Mouse (Mus musculus): ENCODE results near the gene Ntn5. TPM values are rescaled to one million over a fixed set of nuclear protein-coding genes. Genes with fewer than 3 reads are reported as not detected.

Ntn5 gene
- polyA plus RNA-seq, 1 experiment, result not detected

- Histone ChIP-seq H3K4me1 (ENCODE audit: control insufficient read depth, insufficient read depth, low read length) (peaks cover 35% of the 10 kb centered on the region), H3K27ac (ENCODE audit: insufficient read depth, low read depth, low read length) (peak overlapping the region; percentile 23), H3K4me3 (ENCODE audit: insufficient read depth, low read length) (no peak overlapping the region)
- TF ChIP-seq CTCF (IDR thresholded peaks at IDR 0.05; ENCODE audit: low read depth, low read length) (no peak), POLR2A (IDR thresholded peaks at IDR 0.05; ENCODE audit: borderline replicate concordance, low read depth, low read length) (no peak)
Observed at GRCm38 (mm10) chr7:45679966-45680621, 3.7 kb upstream of the Ntn5 start.

- Histone ChIP-seq H3K4me3 (ENCODE audit: insufficient read depth, low read length) (no peak overlapping the region), H3K4me1 (ENCODE audit: control insufficient read depth, insufficient read depth, low read length) (peaks cover 35% of the 10 kb centered on the region), H3K27ac (ENCODE audit: insufficient read depth, low read depth, low read length) (no peak overlapping the region)
- no peak for TF ChIP-seq POLR2A (IDR thresholded peaks at IDR 0.05; ENCODE audit: borderline replicate concordance, low read depth, low read length)
- no peak for TF ChIP-seq CTCF (IDR thresholded peaks at IDR 0.05; ENCODE audit: low read depth, low read length)
Observed at GRCm38 (mm10) chr7:45681046-45681736, 2.6 kb upstream of the Ntn5 start.

GRCm38 (mm10) chr7:45682144-45683126 is 1.4 kb upstream of the Ntn5 start:
- TF ChIP-seq CTCF (IDR thresholded peaks at IDR 0.05; ENCODE audit: low read depth, low read length) (peak; percentile 92), POLR2A (IDR thresholded peaks at IDR 0.05; ENCODE audit: borderline replicate concordance, low read depth, low read length) (no peak)
- H3K27ac ChIP-seq (ENCODE audit: insufficient read depth, low read depth, low read length), result no peak overlapping the region
- H3K4me3 ChIP-seq (ENCODE audit: insufficient read depth, low read length), result no peak overlapping the region
- peaks cover 35% of the 10 kb centered on the region for H3K4me1 ChIP-seq (ENCODE audit: control insufficient read depth, insufficient read depth, low read length)

DNA sequence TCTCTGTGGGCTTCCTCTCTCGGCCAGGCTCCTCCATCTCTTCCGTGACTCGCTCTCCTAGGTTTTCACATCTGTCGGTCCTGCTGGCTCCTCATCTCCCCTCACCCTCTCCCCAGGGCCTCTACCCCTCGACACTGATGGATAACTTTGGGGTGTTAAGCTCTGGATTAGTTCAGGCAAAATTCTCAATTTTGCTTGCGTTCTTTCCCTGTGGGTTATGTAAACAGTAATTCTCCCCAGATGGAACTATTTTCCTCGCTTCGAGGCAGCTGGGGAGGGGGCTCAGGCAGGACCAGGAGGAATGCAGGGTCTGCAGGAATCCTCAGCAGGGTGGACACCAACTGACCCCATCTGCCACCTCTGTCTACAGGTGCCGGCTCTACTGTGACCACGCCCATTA is 2.0 kb downstream of the Ntn5 start:
- TF ChIP-seq POLR2A (IDR thresholded peaks at IDR 0.05; ENCODE audit: borderline replicate concordance, low read depth, low read length) (no peak), CTCF (IDR thresholded peaks at IDR 0.05; ENCODE audit: low read depth, low read length) (no peak)
- Histone ChIP-seq H3K4me1 (ENCODE audit: control insufficient read depth, insufficient read depth, low read length) (peaks cover 19% of the 10 kb centered on the region), H3K27ac (ENCODE audit: insufficient read depth, low read depth, low read length) (no peak overlapping the region), H3K4me3 (ENCODE audit: insufficient read depth, low read length) (no peak overlapping the region)

DNA sequence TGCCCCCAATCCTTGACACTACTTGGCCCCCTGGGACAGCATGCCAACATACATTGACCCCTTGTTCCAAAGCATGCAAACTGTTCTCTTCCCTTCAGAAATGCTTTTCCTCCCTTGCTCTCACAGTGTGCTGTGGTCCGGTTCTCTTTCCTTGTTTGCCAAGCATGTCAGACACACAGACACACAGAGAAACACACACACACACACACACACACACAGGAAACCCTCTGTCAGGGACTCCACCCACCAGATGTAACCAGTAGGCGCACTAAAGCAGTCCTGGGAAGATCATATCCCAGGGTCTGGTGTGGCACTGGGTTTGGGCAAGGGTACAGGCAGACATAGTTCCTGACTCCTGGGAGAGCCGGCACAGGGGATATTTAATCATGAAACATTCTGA is 3.0 kb downstream of the Ntn5 start:
- peaks cover 10% of the 10 kb centered on the region for H3K4me1 ChIP-seq (ENCODE audit: control insufficient read depth, insufficient read depth, low read length)
- H3K4me3 ChIP-seq (ENCODE audit: insufficient read depth, low read length), result no peak overlapping the region
- no peak overlapping the region for H3K27ac ChIP-seq (ENCODE audit: insufficient read depth, low read depth, low read length)
- TF ChIP-seq POLR2A (IDR thresholded peaks at IDR 0.05; ENCODE audit: borderline replicate concordance, low read depth, low read length) (no peak), CTCF (IDR thresholded peaks at IDR 0.05; ENCODE audit: low read depth, low read length) (no peak)

DNA sequence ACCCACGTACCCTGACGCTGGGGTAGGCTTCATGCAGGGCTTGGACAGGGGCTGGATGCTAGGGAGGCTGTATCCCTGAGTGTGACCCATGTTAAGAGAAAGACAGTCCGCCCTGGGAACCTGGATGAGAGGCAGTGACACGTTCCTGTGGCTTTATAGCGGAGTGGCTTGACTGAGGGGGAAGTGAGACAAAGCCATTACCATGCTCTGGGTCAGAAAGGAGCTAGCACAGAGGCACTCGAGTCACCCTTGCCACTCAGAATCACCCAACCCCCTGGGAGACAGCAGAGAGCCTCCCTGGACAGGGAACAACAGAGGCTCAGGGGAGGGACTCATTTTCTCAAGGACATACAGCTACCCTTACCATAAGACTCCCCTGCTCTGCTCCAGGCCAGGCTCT is 5.3 kb downstream of the Ntn5 start:
- no peak overlapping the region for H3K4me3 ChIP-seq (ENCODE audit: insufficient read depth, low read length)
- TF ChIP-seq CTCF (IDR thresholded peaks at IDR 0.05; ENCODE audit: low read depth, low read length), result no peak
- no peak for TF ChIP-seq POLR2A (IDR thresholded peaks at IDR 0.05; ENCODE audit: borderline replicate concordance, low read depth, low read length)
- peaks cover 3% of the 10 kb centered on the region; the same call in 1 of the 2 replicates for H3K4me1 ChIP-seq (ENCODE audit: control insufficient read depth, insufficient read depth, low read length)
- no peak overlapping the region for H3K27ac ChIP-seq (ENCODE audit: insufficient read depth, low read depth, low read length)

DNA sequence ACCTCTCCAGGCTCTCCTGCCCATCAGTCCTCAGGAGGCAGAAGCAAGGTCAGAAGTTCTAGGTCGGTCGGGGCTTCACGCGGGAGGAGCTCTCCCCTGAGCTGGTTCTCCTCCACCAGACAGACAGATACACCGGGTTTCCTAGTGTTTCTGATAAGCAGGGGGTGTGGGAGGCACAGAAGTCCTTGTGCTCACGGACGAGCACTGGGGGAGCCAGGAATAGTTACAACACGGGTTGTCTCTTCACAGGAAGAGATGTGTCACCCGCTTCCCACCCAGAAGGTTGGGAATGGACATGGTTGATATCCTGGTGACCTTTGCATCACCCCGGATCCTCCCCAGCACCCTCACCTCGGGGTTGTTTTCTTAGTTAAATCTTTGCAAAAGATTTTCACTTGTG is 6.0 kb downstream of the Ntn5 start:
- TF ChIP-seq POLR2A (IDR thresholded peaks at IDR 0.05; ENCODE audit: borderline replicate concordance, low read depth, low read length) (no peak), CTCF (IDR thresholded peaks at IDR 0.05; ENCODE audit: low read depth, low read length) (no peak)
- H3K4me1 ChIP-seq (ENCODE audit: control insufficient read depth, insufficient read depth, low read length), result peaks cover 3% of the 10 kb centered on the region; the same call in 1 of the 2 replicates
- H3K4me3 ChIP-seq (ENCODE audit: insufficient read depth, low read length), result no peak overlapping the region
- no peak overlapping the region for H3K27ac ChIP-seq (ENCODE audit: insufficient read depth, low read depth, low read length)

GRCm38 (mm10) chr7:45692364-45692763 is 8.5 kb downstream of the Ntn5 start:
- Histone ChIP-seq H3K27ac (ENCODE audit: insufficient read depth, low read depth, low read length) (no peak overlapping the region), H3K4me3 (ENCODE audit: insufficient read depth, low read length) (no peak overlapping the region), H3K4me1 (ENCODE audit: control insufficient read depth, insufficient read depth, low read length) (peaks cover 3% of the 10 kb centered on the region; the same call in 1 of the 2 replicates)
- TF ChIP-seq POLR2A (IDR thresholded peaks at IDR 0.05; ENCODE audit: borderline replicate concordance, low read depth, low read length) (no peak), CTCF (IDR thresholded peaks at IDR 0.05; ENCODE audit: low read depth, low read length) (no peak)

- Histone ChIP-seq H3K4me3 (ENCODE audit: insufficient read depth, low read length) (no peak within 1 kb of the TSS), H3K27ac (ENCODE audit: insufficient read depth, low read depth, low read length) (no peak within 1 kb of the TSS), H3K4me1 (ENCODE audit: control insufficient read depth, insufficient read depth, low read length) (peaks cover 3% of the 10 kb centered on the region; the same call in 1 of the 2 replicates)
- TF ChIP-seq POLR2A (IDR thresholded peaks at IDR 0.05; ENCODE audit: borderline replicate concordance, low read depth, low read length) (no peak), CTCF (IDR thresholded peaks at IDR 0.05; ENCODE audit: low read depth, low read length) (no peak)
Observed at GRCm38 (mm10) chr7:45693921-45694591, 10.2 kb downstream of the Ntn5 start, which contains the start of gene Sec1. Sec1 (minus strand) TSS chr7:45694402.

Measured in bone marrow macrophage, adult 2 months (primary cell).